Mouse (Mus musculus) layer of hippocampus, postnatal 36 days (tissue): ENCODE data around the gene Sirpa. TPM values are rescaled to one million over a fixed set of nuclear protein-coding genes. Genes with fewer than 3 reads are reported as not detected.

ENCODE experiments used
- DNase-seq, 2 experiments: peaks; one replicate each; pipeline ENCODE4 v3.0.0; 2022
- total RNA-seq, 2 experiments: library from RNA; stranded (reverse); gene quantifications; 2 replicates each; pipeline ENCODE4 v1.2.3; 2021

Gene Sirpa
- total RNA-seq, 2 experiments from 2014 or later: 272 to 282 TPM

- DNase-seq: no peak
Observed at GRCm38 (mm10) chr2:129652616-129653015, 60.0 kb downstream of the Sirpa start.

GRCm38 (mm10) chr2:129653632-129654031, 61.0 kb downstream of the Sirpa start:
- DNase-seq: no peak

DNA sequence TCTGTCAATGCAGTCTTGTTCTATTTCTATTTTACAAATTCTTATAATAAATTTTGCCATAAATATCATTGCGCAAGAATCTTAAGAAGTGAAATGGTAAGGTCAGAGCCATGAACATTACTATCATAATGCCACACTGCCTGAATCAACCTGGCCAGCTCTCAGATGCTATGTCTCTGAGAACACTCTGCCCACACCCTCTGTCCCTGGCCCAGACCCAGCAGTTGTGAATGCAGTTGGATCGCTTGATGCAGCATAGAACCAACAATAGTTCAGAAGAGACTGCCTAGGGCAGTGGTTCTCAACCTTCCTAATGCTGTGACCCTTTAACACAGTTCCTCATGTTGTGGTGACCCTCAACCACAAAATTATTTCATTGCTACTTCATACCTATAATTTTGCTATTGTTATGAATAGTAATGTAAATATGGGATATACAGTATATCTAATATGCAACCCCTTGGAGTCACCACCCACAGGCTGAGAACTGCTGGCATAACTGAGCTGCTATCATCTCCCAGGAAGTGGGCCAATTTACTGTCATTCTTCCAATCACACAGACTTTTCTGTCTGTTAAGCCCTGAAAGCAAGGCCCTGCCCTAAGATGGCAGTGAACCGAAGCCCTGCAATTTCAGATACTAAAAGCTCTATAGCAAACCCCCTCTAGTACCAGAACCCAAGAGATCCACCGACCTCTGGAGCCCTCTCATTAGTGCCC, 61.8 kb downstream of the Sirpa start:
- DNase-seq: no peak

- no peak for DNase-seq
Observed at GRCm38 (mm10) chr2:129655033-129655432, 62.4 kb downstream of the Sirpa start.

GRCm38 (mm10) chr2:129658796-129659195, 66.2 kb downstream of the Sirpa start:
- no peak for DNase-seq

DNA sequence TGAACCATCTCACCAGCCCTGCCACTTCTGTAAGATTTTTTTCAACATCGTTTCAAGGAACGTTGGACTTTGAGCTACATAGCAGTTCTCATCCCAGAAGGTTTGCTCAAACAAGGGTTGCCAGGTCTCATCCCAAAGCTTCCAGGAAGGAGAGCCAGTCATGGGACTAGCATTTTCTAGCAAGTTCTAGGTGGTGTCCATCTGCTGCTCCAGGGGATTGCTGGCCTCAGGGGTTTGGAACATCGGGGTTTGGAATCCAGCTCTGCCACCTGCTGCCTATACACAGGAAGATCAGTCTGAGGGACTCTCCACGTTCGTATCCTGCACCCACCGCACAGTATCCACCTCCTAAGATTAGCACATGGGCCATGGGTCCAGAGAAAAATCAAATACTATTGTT, 67.4 kb downstream of the Sirpa start:
- DNase-seq: no peak

- DNase-seq: no peak
Observed at GRCm38 (mm10) chr2:129662484-129662883, 69.8 kb downstream of the Sirpa start.

- no peak for DNase-seq
Observed at GRCm38 (mm10) chr2:129671911-129672310, 79.3 kb downstream of the Sirpa start.

DNA sequence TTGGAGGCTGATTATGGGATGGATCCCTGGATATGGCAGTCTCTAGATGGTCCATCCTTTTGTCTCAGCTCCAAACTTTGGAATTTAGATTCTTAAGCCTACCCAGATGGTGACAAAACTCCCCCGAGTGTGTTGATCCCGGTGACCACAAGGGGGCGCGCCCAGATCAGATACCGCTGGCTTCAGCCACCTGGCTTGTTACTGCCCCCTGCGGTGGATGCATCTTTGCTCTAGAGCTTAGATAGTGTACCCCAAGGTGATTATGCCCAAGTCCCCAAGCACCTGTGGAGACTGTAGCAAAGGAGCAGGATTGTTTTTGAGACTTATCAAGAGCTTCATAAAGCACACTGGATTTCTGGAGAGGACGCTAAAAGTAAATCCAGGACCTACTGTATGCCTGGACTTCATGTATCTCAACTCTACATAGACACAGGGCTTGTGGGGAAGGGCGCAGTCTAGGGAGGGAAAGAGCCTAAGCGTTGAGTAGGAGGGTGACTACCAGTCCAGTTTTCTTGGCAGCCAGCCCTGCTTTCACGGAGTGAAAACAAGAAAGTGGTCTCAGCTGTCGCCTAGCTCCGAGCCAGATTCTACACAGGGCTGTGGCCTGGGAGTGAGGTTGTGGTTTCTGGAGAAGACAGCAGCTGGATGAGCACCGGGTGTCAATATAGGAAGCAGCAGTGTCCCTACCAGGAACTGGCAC, 82.5 kb downstream of the Sirpa start:
- peak; percentile 77 to 78 for DNase-seq

GRCm38 (mm10) chr2:129677664-129678063, 85.0 kb downstream of the Sirpa start:
- no peak for DNase-seq

GRCm38 (mm10) chr2:129679066-129679465, 86.4 kb downstream of the Sirpa start:
- no peak for DNase-seq

GRCm38 (mm10) chr2:129680236-129680635, 87.6 kb downstream of the Sirpa start:
- no peak for DNase-seq

Other genes starting within 250 kb of the Sirpa start
- gene Il1b, start 221.7 kb upstream of the Sirpa start, total RNA-seq: not detected
- gene F830045P16Rik, start 56.2 kb upstream of the Sirpa start, total RNA-seq: under 1 TPM; 0.20 to 0.35 TPM
- gene Pdyn, start 107.0 kb downstream of the Sirpa start, total RNA-seq: 10 to 100 TPM; 13.1 to 14.2 TPM
- 10 to 100 TPM; 27.7 to 30.2 TPM for gene Stk35, start 207.7 kb downstream of the Sirpa start, total RNA-seq